Mouse (Mus musculus): ENCODE measurements at regions not wholly inside any gene's neighbourhood (a gene's known extent, or its start where the extent isn't known, plus 50 kb on each side); places are given as distances from the start of the nearest gene placed in this dataset.

GRCm38 (mm10) chr2:47994185-47994584 lies 819.7 kb upstream of the Acvr2a start:
- no peak for DNase-seq

- no peak for DNase-seq
These were observed 812.7 kb upstream of the Acvr2a start for GRCm38 (mm10) chr2:48001230-48001629.

- DNase-seq: peak; percentile 60 to 62
These were observed 812.0 kb upstream of the Acvr2a start for GRCm38 (mm10) chr2:48001800-48002507.

DNA sequence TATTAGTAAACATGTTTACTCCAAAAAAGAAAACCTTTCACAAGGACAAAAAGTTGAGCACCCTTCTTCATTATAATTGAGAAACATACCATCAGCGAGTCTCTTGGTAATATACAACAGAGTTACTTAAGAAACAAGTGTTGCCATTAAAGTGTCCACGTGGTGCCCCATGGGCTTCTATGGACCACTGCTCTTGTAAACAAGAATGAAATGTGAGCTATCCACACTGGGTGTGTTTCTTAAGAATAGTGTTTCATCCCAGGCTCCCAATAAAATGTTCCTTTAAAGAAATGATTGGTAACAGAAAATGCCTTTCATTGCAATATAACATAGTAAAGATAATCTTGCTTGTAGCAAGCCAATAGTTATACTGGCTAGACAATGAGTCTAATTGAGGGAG lies 803.6 kb upstream of the Acvr2a start:
- DNase-seq: no peak

DNA sequence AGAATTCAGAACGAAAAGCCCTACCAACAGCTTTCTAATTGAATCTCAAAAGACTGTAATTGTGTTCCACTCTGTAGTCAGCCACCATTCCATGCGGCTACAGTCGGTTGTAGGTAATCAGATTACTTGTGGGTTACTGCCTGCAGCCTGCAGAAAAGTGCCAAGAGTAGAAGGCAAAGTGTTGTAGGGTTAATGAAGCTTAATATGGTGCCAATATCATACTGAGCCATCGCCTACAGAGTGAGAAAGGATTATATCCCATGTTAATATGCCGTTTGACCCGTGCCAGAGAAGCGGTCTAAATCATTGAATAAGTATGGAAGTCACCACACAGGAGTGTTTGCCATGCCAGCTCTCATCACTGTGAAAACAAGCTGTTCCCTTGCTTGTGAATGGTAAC lies 786.4 kb upstream of the Acvr2a start:
- no peak for DNase-seq

DNA sequence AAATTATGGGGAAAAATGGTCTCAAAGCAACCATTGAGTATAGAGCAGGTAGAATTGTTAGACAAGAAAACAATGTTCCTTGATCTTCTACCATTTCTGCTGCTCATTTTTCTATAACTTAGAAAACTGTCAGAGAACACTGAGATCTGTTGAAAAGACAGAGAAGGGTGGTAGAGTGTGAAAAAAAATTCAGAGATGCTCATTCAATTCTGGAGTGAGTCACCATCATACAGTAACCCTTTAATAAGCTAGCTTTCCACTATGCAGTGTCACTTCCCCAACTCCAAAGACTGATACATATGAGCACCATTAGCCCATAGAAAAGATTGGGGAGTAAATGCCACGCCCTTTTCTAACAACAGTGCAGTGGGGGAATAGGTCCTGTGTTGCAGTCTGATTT lies 752.5 kb upstream of the Acvr2a start:
- DNase-seq: no peak

- no peak for DNase-seq
These were observed 750.5 kb upstream of the Acvr2a start for GRCm38 (mm10) chr2:48063436-48063835.

DNA sequence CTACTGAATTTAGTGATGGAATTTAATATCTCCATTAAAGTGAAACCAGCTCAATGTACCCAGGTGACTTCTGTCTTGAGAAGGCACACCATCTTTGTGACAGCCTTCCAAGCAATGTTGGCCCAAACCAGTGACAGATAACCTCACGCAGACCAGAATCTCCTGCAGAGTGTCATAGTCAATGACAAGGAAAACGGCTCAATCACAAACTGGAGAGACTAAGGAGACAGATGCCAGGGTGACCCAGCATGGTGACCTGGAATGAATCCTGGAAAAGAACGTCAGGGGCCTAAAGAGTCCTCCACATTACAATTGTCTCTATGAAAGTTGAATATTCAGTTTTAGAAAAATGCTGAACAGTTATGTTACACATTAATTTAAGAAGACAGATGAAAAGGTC lies 748.7 kb upstream of the Acvr2a start:
- DNase-seq: no peak

- DNase-seq: no peak
These were observed 731.6 kb upstream of the Acvr2a start for GRCm38 (mm10) chr2:48082120-48082799.

DNA sequence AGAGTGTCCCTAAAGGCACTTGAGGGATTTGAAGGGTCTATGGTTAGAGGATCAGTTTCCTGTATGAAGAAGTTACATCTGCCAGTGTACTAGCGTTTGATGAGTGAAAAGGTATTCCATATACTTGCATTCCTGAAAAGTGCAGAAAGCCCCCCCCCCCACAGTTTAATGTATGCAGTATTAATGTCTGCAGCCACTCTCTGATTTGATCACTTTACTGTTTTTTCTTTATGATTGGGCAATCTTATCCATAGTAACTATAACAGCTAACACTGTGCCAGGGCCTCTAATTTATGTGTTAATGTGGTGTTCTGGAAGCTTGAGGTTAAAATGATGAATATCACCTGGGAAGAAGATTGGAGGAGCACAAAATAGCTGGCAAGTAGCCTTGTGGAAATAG lies 715.6 kb upstream of the Acvr2a start:
- no peak for DNase-seq

DNA sequence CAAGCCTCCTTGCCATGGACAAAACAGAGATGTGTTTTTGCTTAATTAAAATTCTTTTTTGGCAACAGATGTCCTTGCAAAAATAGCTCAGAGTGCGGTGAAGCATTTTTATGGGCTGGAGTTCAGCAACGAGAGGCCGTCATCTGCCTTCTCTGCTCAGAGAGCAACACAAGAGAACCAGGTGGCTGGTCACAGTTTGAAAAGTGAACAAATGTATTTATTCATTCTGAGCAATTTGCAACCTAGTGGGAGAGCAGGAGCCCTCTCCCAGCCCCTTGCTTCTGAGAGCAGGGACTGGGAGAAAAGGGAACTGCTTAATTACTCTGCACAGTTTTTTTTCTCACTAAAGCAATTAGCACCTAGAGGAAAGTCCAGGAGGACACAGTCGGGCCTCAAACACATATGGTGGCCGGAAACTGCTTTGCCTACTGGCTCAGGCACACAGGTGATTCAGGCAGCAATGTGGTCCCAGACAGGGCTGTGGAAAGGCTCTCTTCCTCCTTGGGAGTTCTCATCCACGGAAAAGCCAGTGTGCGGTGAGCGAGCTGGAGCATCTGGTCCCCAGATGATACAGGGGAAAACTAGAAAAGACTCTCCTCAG lies 714.9 kb upstream of the Acvr2a start:
- DNase-seq: no peak

DNA sequence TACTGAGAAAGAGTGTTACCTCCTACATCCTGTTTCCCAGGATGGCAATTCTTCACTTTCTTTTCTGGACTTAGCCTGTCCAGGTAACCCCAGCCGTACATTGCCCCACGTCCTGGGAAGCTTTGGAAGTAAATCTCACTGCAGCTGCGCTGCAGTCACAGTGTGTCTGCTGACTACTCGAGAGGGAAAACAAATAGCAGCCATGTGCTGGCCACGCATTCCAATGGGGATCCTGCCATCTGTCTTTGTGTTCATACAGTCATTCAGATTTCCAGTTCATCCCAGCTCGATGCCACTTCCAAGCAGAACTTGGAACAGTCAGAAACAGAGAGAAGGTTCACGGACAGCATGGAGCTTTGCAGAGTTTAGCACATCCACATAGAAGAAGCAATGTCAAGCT lies 690.2 kb upstream of the Acvr2a start:
- DNase-seq: no peak

DNA sequence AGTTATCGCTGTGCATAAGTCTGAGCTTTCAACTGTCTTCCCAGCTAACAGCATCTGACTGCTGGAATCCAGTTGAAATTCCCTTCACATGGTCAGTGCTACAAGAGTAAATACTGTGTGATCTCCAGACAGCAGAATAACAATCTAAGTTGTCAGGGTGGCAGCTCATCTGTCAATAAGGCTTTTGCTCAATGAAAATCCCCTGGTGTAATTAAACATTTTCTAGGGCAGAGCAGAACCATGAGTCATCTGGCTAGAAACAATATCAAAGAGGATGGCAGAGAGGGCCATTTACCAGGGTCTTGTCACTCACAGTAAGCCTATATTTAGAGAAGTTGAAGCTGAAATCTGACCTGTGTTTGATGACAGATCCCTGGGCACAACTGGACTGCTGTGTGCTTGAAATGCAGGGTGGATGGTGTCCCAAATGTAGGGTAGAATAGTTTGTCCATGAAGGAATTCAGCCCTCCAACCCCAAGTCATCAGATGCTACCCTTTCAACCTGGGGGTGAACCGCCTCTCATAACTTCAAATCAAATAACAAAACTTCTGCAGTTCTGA lies 675.8 kb upstream of the Acvr2a start:
- no peak for DNase-seq

- no peak for DNase-seq
These were observed 672.6 kb upstream of the Acvr2a start for GRCm38 (mm10) chr2:48141281-48141680.

DNA sequence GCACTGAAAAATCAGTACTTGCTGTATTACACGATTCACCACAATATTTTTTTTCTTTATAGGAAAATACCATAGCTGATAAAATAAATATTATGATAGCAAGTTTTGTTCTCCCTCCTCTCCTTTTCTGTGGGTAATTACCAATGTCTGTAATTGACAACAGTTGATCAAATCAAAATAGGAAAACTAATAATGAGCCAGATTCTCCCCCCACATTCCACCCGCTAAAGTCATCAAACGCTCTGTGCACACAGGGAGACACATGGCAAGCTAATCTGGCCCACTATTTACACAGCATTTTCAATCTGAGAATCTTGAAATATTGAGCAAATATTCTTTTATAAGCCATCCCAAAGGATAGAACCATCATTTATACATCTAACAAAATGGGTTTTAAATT lies 659.2 kb upstream of the Acvr2a start:
- DNase-seq: no peak

DNA sequence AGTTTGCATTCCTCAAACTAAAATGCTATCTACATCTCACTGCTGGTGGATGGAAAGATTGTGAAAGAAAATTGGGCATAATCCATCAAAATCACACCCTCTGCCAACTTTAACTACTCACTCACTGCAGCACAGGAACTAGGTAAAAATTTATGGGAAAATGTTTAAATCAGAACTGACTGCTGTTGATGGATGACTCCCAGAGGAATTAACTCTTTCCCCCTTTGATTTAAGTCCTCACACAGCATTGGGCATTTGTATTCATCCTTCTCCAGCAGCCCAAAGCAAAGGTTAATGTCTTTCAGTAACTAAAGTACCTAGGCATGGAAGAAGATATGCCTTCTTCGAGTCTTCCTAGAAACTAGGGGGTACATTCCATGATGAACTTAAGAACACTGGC lies 641.3 kb upstream of the Acvr2a start:
- DNase-seq: no peak

DNA sequence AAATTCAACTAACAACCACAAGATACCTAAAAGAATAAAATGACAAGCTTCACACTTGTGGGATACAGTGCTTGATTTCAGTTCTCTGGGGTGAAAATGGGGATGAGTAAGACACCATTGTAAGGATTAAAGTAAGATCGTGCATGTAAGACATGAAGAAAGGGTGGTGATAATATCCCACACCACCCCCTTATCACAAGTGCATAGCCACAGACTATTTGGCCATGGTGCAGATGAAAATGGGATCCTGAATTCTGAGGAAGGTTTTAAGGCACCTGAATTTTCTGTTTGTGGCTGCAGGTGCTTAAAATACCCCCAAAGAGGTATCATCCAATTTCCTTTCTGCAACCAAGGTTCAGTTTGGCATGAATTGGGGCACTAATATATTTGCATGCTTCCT lies 627.7 kb upstream of the Acvr2a start:
- DNase-seq: no peak

DNA sequence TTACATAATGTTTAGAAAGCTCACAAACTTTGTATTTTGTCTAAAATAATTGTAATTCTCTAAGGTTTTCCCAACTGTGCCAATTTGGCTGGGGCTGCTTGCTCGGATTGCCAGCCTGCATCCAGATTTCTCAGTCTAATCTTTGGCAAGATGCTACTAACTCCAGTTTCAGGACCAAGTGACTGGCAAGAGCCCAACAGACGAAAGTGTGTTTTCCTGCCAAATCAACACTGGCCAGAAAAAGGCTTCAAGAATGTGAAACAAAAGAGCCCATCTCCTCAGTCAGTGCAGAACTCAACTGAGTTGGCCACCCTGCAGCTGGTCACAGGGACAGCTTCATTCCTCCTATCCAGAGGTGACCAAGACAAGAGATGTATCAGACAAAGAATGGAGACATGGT lies 627.3 kb upstream of the Acvr2a start:
- peak in 1 of 2 experiments; percentile 15 for DNase-seq

- DNase-seq: no peak
These were observed 602.1 kb upstream of the Acvr2a start for GRCm38 (mm10) chr2:48211804-48212203.

- peak; percentile 10 to 17 for DNase-seq
These were observed 593.1 kb upstream of the Acvr2a start for GRCm38 (mm10) chr2:48220771-48221170.

GRCm38 (mm10) chr2:48223084-48223799 lies 590.7 kb upstream of the Acvr2a start:
- DNase-seq: no peak

DNA sequence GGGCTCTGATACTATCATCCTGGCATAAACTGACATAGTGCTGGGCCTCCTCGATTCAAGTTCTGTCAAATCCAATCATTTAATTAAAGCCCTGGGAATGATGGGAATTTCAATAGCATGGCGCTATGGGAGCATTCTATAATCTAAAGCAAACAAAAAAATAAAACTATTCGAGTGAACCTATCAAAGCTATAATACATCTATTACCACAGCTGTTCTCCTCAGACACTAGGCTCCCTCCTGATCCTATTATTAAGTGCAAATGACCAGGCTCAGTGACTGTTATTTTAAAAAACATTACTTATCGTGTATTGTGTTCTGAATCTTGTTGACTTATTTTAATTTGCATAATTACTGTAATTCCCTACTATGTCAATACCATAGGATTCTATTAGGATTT lies 563.7 kb upstream of the Acvr2a start:
- no peak for DNase-seq

- no peak for DNase-seq
These were observed 553.6 kb upstream of the Acvr2a start for GRCm38 (mm10) chr2:48260299-48260698.
